Mouse (Mus musculus): ENCODE results near the gene Gm10563.
"Not testable (repeated sequence)": the region's sequence is repeated elsewhere in the genome, so short reads cannot be mapped to it uniquely, and the experiment has no call there.

Gene Gm10563

GRCm38 (mm10) chr4:155598536-155598935, 46.7 kb downstream of the Gm10563 start:
- no peak for DNase-seq (ENCODE audit: low read depth, low spot score)

GRCm38 (mm10) chr4:155596606-155597005, 48.6 kb downstream of the Gm10563 start:
- no peak for DNase-seq (ENCODE audit: low read depth, low spot score)

DNA sequence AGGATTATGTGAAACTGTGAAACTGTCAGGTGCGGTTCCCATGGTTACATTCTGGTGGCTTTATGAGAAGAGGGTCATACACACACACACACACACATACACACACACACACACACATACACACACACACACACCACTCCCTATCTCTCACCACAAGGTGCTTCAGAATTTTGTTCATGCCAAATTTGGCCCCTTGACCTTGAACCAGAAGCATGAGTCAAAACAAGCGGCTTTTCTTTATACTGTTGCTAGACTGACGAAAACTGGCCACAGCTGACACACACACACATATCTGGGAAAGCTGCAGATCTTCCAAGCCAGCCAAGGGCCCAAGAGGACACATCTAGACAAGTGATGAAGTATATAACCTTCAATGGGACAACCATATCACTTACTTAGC, 49.4 kb downstream of the Gm10563 start:
- no peak for DNase-seq (ENCODE audit: low read depth, low spot score)

GRCm38 (mm10) chr4:155593780-155594179, 51.4 kb downstream of the Gm10563 start:
- DNase-seq (ENCODE audit: low read depth, low spot score) = no peak

DNA sequence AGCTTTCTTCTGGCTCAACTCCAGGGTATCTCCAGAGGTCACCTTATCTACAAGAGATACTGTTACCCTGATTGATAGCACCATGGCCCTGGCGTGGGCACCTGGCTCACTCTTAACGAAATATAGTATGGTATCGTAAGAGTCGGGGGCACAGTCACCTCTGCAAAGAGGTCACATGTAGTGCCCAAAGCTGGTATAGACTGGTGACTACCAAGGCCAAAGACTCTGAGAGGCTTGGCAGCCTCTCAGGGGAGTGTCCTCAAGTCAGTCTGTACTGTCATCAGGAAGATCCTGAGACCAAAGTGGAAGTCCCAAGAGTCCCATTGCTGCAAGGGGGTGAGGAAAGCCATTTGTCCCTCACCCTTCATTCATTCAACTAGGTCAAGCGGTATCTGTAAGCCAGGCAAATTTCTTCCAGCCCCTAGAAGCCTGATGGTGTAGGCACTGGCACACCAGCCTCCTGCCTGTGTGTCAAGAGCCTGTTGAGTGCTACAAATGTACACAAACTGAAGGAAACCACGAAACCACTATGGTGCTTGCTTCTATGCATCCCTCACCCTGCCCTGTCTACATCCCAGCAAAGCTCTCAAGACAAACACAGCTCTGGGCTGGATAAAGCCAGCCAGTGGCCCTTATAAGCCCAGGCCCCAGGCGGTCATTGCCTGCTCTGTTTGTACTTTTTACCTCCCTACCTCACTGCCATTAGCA, 54.0 kb downstream of the Gm10563 start:
- no peak for DNase-seq (ENCODE audit: low read depth, low spot score)

DNA sequence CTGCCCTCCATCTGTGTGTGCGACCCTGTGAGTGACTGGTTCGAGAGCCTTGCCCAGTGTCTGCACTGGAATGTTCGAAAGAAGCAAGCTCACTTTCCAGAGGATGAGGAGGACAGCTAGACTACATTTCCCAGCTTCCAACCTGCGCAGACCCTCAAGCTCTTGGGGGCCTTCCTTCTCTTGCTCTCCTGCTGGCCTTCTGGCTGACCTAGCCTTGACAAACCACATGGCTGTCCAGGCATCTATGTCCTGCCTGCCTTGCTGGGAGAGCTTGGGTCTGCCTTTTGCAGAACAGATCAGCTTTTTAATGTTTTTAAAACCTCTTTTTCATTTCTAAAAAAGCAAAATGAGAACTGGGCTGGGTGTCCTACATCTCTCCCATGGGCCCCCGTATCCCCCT, 55.9 kb downstream of the Gm10563 start:
- no peak for DNase-seq (ENCODE audit: low read depth, low spot score)

DNA sequence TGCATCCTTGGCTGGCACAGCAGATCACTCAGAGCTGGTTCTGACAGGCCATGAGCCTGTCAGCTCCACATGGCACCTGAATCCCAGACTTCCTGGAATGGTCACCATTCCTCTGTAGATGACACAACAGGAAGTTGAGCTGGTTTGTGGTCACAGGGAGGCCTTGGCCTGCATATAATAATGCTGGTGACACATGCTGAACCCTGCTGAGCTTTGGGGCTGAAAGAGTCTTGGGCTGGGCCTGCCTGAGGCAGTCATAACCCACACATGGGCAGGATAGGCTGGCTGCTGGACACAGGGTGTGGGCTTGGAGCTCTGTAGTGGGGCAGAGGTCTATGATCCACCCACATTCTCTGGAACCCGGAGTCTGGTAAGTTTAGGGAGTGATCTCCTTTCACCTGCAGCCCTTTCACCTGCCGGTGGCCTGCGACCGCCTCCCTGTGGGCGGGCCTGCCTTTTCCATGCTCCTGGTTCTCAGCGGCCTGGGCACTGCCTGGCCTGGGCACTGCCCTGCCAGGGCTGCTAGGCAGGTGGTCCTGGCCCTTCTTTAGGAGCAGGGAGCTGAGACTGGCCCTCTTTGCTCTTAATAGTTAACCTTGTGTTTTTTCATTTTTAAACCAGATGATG, 62.8 kb downstream of the Gm10563 start:
- DNase-seq (ENCODE audit: low read depth, low spot score) = no peak

- DNase-seq (ENCODE audit: low read depth, low spot score) = no peak
Observed at GRCm38 (mm10) chr4:155580420-155580819, 64.8 kb downstream of the Gm10563 start.

DNA sequence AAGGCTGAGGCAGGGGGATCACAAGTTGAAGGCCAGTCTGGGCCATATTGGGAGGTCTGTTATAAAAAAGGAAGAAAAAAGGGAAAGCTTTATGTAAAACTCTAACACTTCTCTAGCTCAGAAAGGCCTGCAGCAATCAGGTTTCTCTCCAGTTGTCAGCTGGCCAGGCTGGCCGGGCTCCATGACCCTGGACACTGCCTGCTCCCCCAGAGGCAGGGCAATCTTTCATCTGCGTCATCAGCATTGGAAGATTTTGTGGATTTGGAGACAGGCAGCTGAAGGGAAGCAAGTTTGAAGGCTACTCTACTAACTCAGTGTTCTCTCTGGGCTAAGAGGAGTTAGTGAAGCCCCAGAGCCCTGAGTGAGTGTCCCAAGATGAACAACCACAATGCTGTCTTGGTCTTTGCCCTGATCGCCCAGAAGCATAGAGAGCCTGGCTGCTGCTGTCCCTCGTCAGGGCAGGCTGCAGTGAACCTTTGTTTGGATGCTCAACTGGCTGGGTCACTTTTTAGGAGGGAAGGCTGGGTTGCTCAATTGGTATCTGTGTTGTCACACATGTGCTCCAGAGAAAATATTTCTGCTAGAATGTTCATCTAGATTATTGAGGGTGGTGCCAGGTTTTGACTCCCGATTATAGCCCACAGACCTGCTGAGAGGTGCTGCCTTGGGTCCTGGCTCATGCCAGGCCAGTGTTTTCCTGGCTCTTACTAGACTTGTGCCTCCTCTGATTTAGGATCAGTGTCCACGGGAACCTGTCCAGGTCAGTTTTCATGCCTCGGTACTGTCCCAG, 66.7 kb downstream of the Gm10563 start:
- DNase-seq (ENCODE audit: low read depth, low spot score) = no peak

DNA sequence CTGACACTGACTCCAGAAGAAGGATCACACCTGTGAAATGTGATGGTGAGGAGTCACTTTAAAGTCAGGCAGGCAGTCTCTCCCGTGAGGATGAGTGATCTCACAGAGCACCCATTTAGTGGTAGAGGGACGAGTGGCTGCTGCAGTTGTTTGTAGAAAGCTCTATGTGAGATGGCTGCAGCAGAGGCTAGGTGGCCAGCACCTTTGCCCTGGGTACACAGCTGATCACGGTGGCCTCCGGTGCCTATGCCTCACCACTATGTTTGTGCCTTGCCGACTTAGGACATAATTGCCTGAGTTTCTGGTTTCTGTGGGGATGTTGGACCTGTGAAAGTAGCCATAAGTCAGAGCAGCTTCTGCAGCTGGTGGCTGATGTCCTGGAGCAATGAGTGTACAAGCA, 67.5 kb downstream of the Gm10563 start:
- no peak for DNase-seq (ENCODE audit: low read depth, low spot score)

- DNase-seq (ENCODE audit: low read depth, low spot score) = no peak
Observed at GRCm38 (mm10) chr4:155577132-155577531, 68.1 kb downstream of the Gm10563 start.

DNA sequence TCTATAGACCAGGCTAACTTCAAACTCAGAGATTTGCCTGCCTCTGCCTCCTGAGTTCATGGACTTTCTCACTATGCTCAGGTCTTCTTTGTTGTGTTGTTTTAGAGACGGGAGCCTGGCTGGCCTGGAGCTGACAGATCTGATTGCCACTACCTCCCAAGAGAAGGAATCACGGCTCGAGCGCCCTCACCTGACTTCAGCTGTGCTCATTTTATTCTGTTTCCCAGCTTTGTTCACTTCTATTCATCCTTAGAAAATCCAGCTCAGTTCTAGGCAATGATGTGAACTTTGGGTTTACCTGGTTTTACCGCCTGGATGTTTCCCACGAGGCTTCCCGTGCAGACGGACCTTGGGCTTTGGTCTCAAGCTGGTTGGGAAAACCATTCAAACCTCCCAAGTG, 69.7 kb downstream of the Gm10563 start:
- no peak for DNase-seq (ENCODE audit: low read depth, low spot score)

DNA sequence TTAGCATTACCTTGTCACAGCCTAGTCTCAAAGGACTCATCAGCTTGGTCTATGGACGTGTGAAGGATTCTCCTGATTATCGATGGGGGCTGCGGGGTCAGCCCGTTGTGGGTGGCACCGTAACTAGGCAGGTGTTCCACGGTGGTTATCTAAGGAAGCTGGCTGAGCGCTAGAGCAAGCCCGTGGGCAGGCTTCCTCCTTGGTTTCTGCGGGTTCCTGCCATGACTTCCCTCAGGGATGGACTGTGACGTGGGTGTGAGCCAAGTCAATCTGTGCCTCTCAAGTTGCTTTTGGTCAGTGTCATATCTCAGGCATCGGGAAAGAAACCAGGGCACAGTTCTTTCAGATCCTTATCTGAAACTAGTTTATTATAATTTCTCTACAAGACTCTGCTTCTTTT, 70.3 kb downstream of the Gm10563 start:
- no peak for DNase-seq (ENCODE audit: low read depth, low spot score)

- no peak for DNase-seq (ENCODE audit: low read depth, low spot score)
Observed at GRCm38 (mm10) chr4:155573876-155574275, 71.3 kb downstream of the Gm10563 start.

- DNase-seq (ENCODE audit: low read depth, low spot score) = no peak
Observed at GRCm38 (mm10) chr4:155573155-155573554, 72.1 kb downstream of the Gm10563 start.

- no peak for DNase-seq (ENCODE audit: low read depth, low spot score)
Observed at GRCm38 (mm10) chr4:155571442-155571841, 73.8 kb downstream of the Gm10563 start.

DNA sequence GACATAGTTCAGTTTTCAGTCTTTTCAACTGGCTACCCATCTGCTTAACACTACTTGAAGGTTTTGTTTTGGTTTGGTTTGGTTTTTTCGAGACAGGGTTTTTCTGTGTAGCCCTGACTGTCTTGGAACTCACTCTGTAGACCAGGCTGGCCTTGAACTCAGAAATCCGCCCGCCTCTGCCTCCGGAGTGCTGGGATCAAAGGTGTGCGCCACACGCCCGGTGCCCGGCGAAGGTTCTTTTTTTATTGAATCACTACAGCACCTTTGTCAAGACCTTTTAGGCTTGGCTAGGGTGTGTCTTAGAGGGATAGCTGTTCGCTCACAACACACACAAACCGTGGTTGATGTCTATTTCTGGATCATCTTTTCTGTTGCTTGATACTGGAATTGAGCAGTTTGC, 74.9 kb downstream of the Gm10563 start:
- not testable (repeated sequence) for DNase-seq (ENCODE audit: low read depth, low spot score)

DNA sequence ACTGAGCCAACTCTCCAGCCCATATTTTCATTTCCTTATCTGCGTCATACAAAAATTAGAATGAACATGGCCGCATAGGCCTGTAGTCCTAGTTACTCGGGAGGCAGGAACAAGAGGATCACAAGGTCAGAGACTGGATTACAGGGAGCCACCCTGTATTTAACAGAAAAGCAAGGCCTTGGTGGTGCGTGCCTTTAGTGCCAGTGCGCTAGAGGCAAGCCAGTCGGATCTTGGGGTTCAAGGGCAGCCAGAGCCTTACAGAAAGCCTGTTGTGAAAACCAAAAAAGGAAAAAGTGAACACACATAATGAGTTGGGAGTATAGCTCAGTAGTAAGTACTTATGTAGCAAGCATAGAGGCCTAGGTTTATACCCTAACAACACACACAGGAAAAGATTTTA, 75.4 kb downstream of the Gm10563 start:
- DNase-seq (ENCODE audit: low read depth, low spot score) = no peak

- no peak for DNase-seq (ENCODE audit: low read depth, low spot score)
Observed at GRCm38 (mm10) chr4:155568632-155569370, 76.4 kb downstream of the Gm10563 start.

GRCm38 (mm10) chr4:155568170-155568569, 77.0 kb downstream of the Gm10563 start:
- DNase-seq (ENCODE audit: low read depth, low spot score) = no peak

DNA sequence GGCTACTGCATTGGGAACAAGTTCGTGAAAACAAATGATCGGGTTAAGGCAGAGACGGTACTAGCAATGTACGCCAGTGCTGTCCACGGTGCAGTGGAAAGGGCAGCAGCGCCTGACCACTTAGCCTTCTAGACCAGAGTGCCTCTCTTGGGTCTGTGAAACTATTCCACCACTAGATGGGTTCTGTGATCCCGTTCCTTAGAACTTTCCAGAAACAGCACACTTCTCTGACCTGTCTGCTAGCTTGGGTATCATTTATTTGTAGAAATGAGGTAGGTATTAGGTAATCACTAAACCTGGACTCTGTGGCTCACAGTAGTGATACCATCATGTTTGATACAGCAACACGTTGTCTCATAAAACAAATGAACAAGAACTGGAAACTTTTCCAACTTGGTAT, 78.7 kb downstream of the Gm10563 start:
- DNase-seq (ENCODE audit: low read depth, low spot score) = no peak

Data from retina, postnatal 7 days (tissue).